Mouse (Mus musculus): ENCODE measurements around the gene Plcb1. TPM values are rescaled to one million over a fixed set of nuclear protein-coding genes. Genes with fewer than 3 reads are reported as not detected.
"Not testable (repeated sequence)": the region's sequence is repeated elsewhere in the genome, so short reads cannot be mapped to it uniquely, and the experiment has no call there.

Plcb1 gene
- polyA plus RNA-seq, 1 experiment from 2014 or later: 7.9 TPM

- no peaks in the 10 kb centered on the region for H3K4me1 ChIP-seq (replicated peaks; ENCODE audit: control insufficient read depth, insufficient read depth, low read length)
- H3K4me3 ChIP-seq (ENCODE audit: low read depth, low read length): no peak overlapping the region
- no peaks in the 10 kb centered on the region for H3K9me3 ChIP-seq (ENCODE audit: control insufficient read depth, low read length)
- DNase-seq (ENCODE audit: low spot score) (no peak), ATAC-seq (replicated peaks; ENCODE audit: low FRiP score) (no peak)
- 87% methylated on average over 3 of the region's 3 CpGs for WGBS
- H3K27me3 ChIP-seq (replicated peaks; ENCODE audit: control insufficient read depth, insufficient read depth, low read length): no peaks in the 10 kb centered on the region
- no peak overlapping the region for H3K4me2 ChIP-seq
- H3K9ac ChIP-seq (ENCODE audit: low read depth, low read length): no peak overlapping the region
- no peak overlapping the region for H3K27ac ChIP-seq (ENCODE audit: low read depth, low read length)
- H3K36me3 ChIP-seq (ENCODE audit: control insufficient read depth, insufficient read depth, low read length): no peaks in the 10 kb centered on the region
These were observed 199.0 kb downstream of the Plcb1 start for GRCm38 (mm10) chr2:134984884-134985283.

GRCm38 (mm10) chr2:134987978-134988377 is 202.1 kb downstream of the Plcb1 start:
- Histone ChIP-seq H3K4me1 (replicated peaks; ENCODE audit: control insufficient read depth, insufficient read depth, low read length) (no peaks in the 10 kb centered on the region), H3K27ac (ENCODE audit: low read depth, low read length) (no peak overlapping the region), H3K36me3 (ENCODE audit: control insufficient read depth, insufficient read depth, low read length) (no peaks in the 10 kb centered on the region), H3K9ac (ENCODE audit: low read depth, low read length) (no peak overlapping the region), H3K4me3 (ENCODE audit: low read depth, low read length) (no peak overlapping the region), H3K9me3 (ENCODE audit: control insufficient read depth, low read length) (no peaks in the 10 kb centered on the region), H3K4me2 (no peak overlapping the region), H3K27me3 (replicated peaks; ENCODE audit: control insufficient read depth, insufficient read depth, low read length) (no peaks in the 10 kb centered on the region)
- 83% methylated on average over 5 of the region's 5 CpGs for WGBS
- ATAC-seq (replicated peaks; ENCODE audit: low FRiP score) (no peak), DNase-seq (ENCODE audit: low spot score) (no peak)

GRCm38 (mm10) chr2:134989650-134990292 is 203.9 kb downstream of the Plcb1 start:
- DNase-seq (ENCODE audit: low spot score): no peak
- Histone ChIP-seq H3K4me3 (ENCODE audit: low read depth, low read length) (no peak overlapping the region), H3K4me2 (no peak overlapping the region), H3K4me1 (replicated peaks; ENCODE audit: control insufficient read depth, insufficient read depth, low read length) (no peaks in the 10 kb centered on the region), H3K36me3 (ENCODE audit: control insufficient read depth, insufficient read depth, low read length) (no peaks in the 10 kb centered on the region), H3K9me3 (ENCODE audit: control insufficient read depth, low read length) (no peaks in the 10 kb centered on the region), H3K9ac (ENCODE audit: low read depth, low read length) (no peak overlapping the region), H3K27ac (ENCODE audit: low read depth, low read length) (no peak overlapping the region), H3K27me3 (replicated peaks; ENCODE audit: control insufficient read depth, insufficient read depth, low read length) (no peaks in the 10 kb centered on the region)
- 52% methylated on average over 9 of the region's 9 CpGs for WGBS
- 0 out of 2 replicates have a peak, but pooled peaks have one; percentile 29 for ATAC-seq (replicated peaks; ENCODE audit: low FRiP score)

- H3K9me3 ChIP-seq (ENCODE audit: control insufficient read depth, low read length): no peaks in the 10 kb centered on the region
- H3K36me3 ChIP-seq (ENCODE audit: control insufficient read depth, insufficient read depth, low read length): no peaks in the 10 kb centered on the region
- H3K4me3 ChIP-seq (ENCODE audit: low read depth, low read length): no peak overlapping the region
- no peak overlapping the region for H3K27ac ChIP-seq (ENCODE audit: low read depth, low read length)
- DNase-seq (ENCODE audit: low spot score): no peak
- WGBS: 83% methylated on average over 1 of the region's 1 CpGs
- no peaks in the 10 kb centered on the region for H3K27me3 ChIP-seq (replicated peaks; ENCODE audit: control insufficient read depth, insufficient read depth, low read length)
- no peak overlapping the region for H3K9ac ChIP-seq (ENCODE audit: low read depth, low read length)
- no peak for ATAC-seq (replicated peaks; ENCODE audit: low FRiP score)
- no peaks in the 10 kb centered on the region for H3K4me1 ChIP-seq (replicated peaks; ENCODE audit: control insufficient read depth, insufficient read depth, low read length)
- no peak overlapping the region for H3K4me2 ChIP-seq
These were observed 221.3 kb downstream of the Plcb1 start for GRCm38 (mm10) chr2:135007134-135007533.

- not testable (repeated sequence) for H3K36me3 ChIP-seq (ENCODE audit: control insufficient read depth, insufficient read depth, low read length); H3K9me3 ChIP-seq (ENCODE audit: control insufficient read depth, low read length); ATAC-seq (replicated peaks; ENCODE audit: low FRiP score); H3K4me2 ChIP-seq; H3K27me3 ChIP-seq (replicated peaks; ENCODE audit: control insufficient read depth, insufficient read depth, low read length); H3K4me3 ChIP-seq (ENCODE audit: low read depth, low read length); DNase-seq (ENCODE audit: low spot score); H3K27ac ChIP-seq (ENCODE audit: low read depth, low read length); H3K9ac ChIP-seq (ENCODE audit: low read depth, low read length); H3K4me1 ChIP-seq (replicated peaks; ENCODE audit: control insufficient read depth, insufficient read depth, low read length)
- WGBS: 85% methylated on average over 2 of the region's 2 CpGs
These were observed 222.0 kb downstream of the Plcb1 start for GRCm38 (mm10) chr2:135007885-135008284.

GRCm38 (mm10) chr2:135010371-135010770 is 224.5 kb downstream of the Plcb1 start:
- ATAC-seq (replicated peaks; ENCODE audit: low FRiP score) (no peak), DNase-seq (ENCODE audit: low spot score) (no peak)
- H3K36me3 ChIP-seq (ENCODE audit: control insufficient read depth, insufficient read depth, low read length): no peaks in the 10 kb centered on the region
- H3K9ac ChIP-seq (ENCODE audit: low read depth, low read length): no peak overlapping the region
- H3K27me3 ChIP-seq (replicated peaks; ENCODE audit: control insufficient read depth, insufficient read depth, low read length): no peaks in the 10 kb centered on the region
- no peak overlapping the region for H3K4me3 ChIP-seq (ENCODE audit: low read depth, low read length)
- no peak overlapping the region for H3K27ac ChIP-seq (ENCODE audit: low read depth, low read length)
- no peak overlapping the region for H3K4me2 ChIP-seq
- no peaks in the 10 kb centered on the region for H3K4me1 ChIP-seq (replicated peaks; ENCODE audit: control insufficient read depth, insufficient read depth, low read length)
- H3K9me3 ChIP-seq (ENCODE audit: control insufficient read depth, low read length): no peaks in the 10 kb centered on the region
- WGBS: 83% methylated on average over 8 of the region's 8 CpGs

- DNase-seq (ENCODE audit: low spot score) (no peak), ATAC-seq (replicated peaks; ENCODE audit: low FRiP score) (no peak)
- H3K9ac ChIP-seq (ENCODE audit: low read depth, low read length): no peak overlapping the region
- H3K4me1 ChIP-seq (replicated peaks; ENCODE audit: control insufficient read depth, insufficient read depth, low read length): no peaks in the 10 kb centered on the region
- no peak overlapping the region for H3K4me2 ChIP-seq
- H3K27me3 ChIP-seq (replicated peaks; ENCODE audit: control insufficient read depth, insufficient read depth, low read length): no peaks in the 10 kb centered on the region
- H3K27ac ChIP-seq (ENCODE audit: low read depth, low read length): no peak overlapping the region
- H3K9me3 ChIP-seq (ENCODE audit: control insufficient read depth, low read length): no peaks in the 10 kb centered on the region
- H3K36me3 ChIP-seq (ENCODE audit: control insufficient read depth, insufficient read depth, low read length): no peaks in the 10 kb centered on the region
- 67% methylated on average over 6 of the region's 6 CpGs for WGBS
- no peak overlapping the region for H3K4me3 ChIP-seq (ENCODE audit: low read depth, low read length)
These were observed 229.6 kb downstream of the Plcb1 start for GRCm38 (mm10) chr2:135015501-135015900.

GRCm38 (mm10) chr2:135018275-135018674 is 232.4 kb downstream of the Plcb1 start:
- no peak for DNase-seq (ENCODE audit: low spot score)
- no peak for ATAC-seq (replicated peaks; ENCODE audit: low FRiP score)
- Histone ChIP-seq H3K9ac (ENCODE audit: low read depth, low read length) (no peak overlapping the region), H3K4me2 (no peak overlapping the region), H3K9me3 (ENCODE audit: control insufficient read depth, low read length) (no peaks in the 10 kb centered on the region), H3K4me3 (ENCODE audit: low read depth, low read length) (no peak overlapping the region), H3K27me3 (replicated peaks; ENCODE audit: control insufficient read depth, insufficient read depth, low read length) (no peaks in the 10 kb centered on the region), H3K27ac (ENCODE audit: low read depth, low read length) (no peak overlapping the region), H3K4me1 (replicated peaks; ENCODE audit: control insufficient read depth, insufficient read depth, low read length) (no peaks in the 10 kb centered on the region), H3K36me3 (ENCODE audit: control insufficient read depth, insufficient read depth, low read length) (no peaks in the 10 kb centered on the region)
- 80% methylated on average over 1 of the region's 1 CpGs for WGBS

- Histone ChIP-seq H3K4me2 (no peak overlapping the region), H3K27me3 (replicated peaks; ENCODE audit: control insufficient read depth, insufficient read depth, low read length) (no peaks in the 10 kb centered on the region), H3K27ac (ENCODE audit: low read depth, low read length) (no peak overlapping the region), H3K36me3 (ENCODE audit: control insufficient read depth, insufficient read depth, low read length) (no peaks in the 10 kb centered on the region), H3K4me3 (ENCODE audit: low read depth, low read length) (no peak overlapping the region), H3K9me3 (ENCODE audit: control insufficient read depth, low read length) (no peaks in the 10 kb centered on the region), H3K4me1 (replicated peaks; ENCODE audit: control insufficient read depth, insufficient read depth, low read length) (no peaks in the 10 kb centered on the region), H3K9ac (ENCODE audit: low read depth, low read length) (no peak overlapping the region)
- no peak for ATAC-seq (replicated peaks; ENCODE audit: low FRiP score)
- DNase-seq (ENCODE audit: low spot score): no peak
- WGBS: 66% methylated on average over 2 of the region's 2 CpGs
These were observed 232.8 kb downstream of the Plcb1 start for GRCm38 (mm10) chr2:135018708-135019107.

Measured in liver, embryonic 11.5 days (tissue).